Mouse (Mus musculus) lung, postnatal 0 days (tissue): Measurements from ENCODE around the gene Kcnn3. TPM values are rescaled to one million over a fixed set of nuclear protein-coding genes. Genes with fewer than 3 reads are reported as not detected.

ENCODE experiments used
- ATAC-seq: fragments of 200-750 bp; cut with Nextera tagmentation; 2 replicates; pipeline ENCODE4 v1.8.0; 2017; ENCODE audit warnings: moderate library complexity
- DNase-seq: peaks from one replicate; pipeline ENCODE4 v3.0.0-alpha.2; 2016; ENCODE audit warnings: low spot score
- H3K27ac ChIP-seq: fragments of 300-500 bp; sonication (generic); 2 replicates; pipeline ENCODE4 v1.5.1; 2014; ENCODE audit warnings: antibody characterized with exemption, mild to moderate bottlenecking, low read length, mixed read lengths
- H3K27me3 ChIP-seq: fragments of 300-500 bp; sonication (generic); replicated peaks from 2 replicates; pipeline ENCODE4 v1.6.1; 2014; ENCODE audit warnings: low read length, mixed read lengths; ENCODE audit not compliant: insufficient read depth
- H3K36me3 ChIP-seq: fragments of 300-500 bp; sonication (generic); 2 replicates; pipeline ENCODE4 v1.6.1; 2014; ENCODE audit warnings: low read length, mixed read lengths; ENCODE audit not compliant: insufficient read depth
- H3K4me1 ChIP-seq: fragments of 300-500 bp; sonication (generic); 2 replicates; pipeline ENCODE4 v1.6.1; 2014; ENCODE audit warnings: antibody characterized with exemption, low read depth, low read length, mixed read lengths; ENCODE audit not compliant: insufficient read depth
- H3K4me2 ChIP-seq: fragments of 300-500 bp; sonication (generic); replicated peaks from 2 replicates; pipeline ENCODE4 v1.6.1; 2014; ENCODE audit warnings: low read depth, mild to moderate bottlenecking, low read length, moderate library complexity, mixed read lengths
- H3K4me3 ChIP-seq: fragments of 300-500 bp; sonication (generic); 2 replicates; pipeline ENCODE4 v1.5.1; 2014; ENCODE audit warnings: low read depth, low read length
- H3K9ac ChIP-seq: fragments of 300-500 bp; sonication (generic); replicated peaks from 2 replicates; pipeline ENCODE4 v1.6.1; 2014; ENCODE audit warnings: low read depth, mild to moderate bottlenecking
- H3K9me3 ChIP-seq: fragments of 300-500 bp; sonication (generic); 2 replicates; pipeline ENCODE4 v1.6.1; 2016; ENCODE audit warnings: low read length, mixed read lengths
- CTCF ChIP-seq: IDR thresholded peaks from 2 replicates; pipeline ENCODE4 v1.5.1; 2016; ENCODE audit warnings: antibody characterized with exemption, mild to moderate bottlenecking
- EP300 ChIP-seq: IDR thresholded peaks from 2 replicates; pipeline ENCODE4 v1.6.1; 2016; ENCODE audit warnings: antibody characterized with exemption, mild to moderate bottlenecking, control low read depth
- WGBS: fragments of 180-500 bp; shearing (Covaris S2); extraction: QIAGEN DNeasy Blood & Tissue Kit; methylation state at CpG from one replicate; pipeline ENCODE4 v1.1.7; 2014; 5-methylcytosine and 5-hydroxymethylcytosine counted together
- polyA plus RNA-seq: library from polyadenylated mRNA; unstranded; fragments of >200 nt; fragmentation: Nextera tagmentation; extraction: Ambion mirVana; gene quantifications from 2 replicates; pipeline ENCODE4 v1.2.1, GENCODE M21; 2015

Kcnn3 gene
- polyA plus RNA-seq, 1 experiment from 2014 or later, result 1.0 TPM

GRCm38 (mm10) chr3:89484766-89485524, 35.0 kb upstream of the Kcnn3 start:
- peak; percentile 93 for ATAC-seq
- Histone ChIP-seq H3K9me3 (no peaks in the 10 kb centered on the region), H3K36me3 (no peaks in the 10 kb centered on the region), H3K27ac (0 out of 2 replicates have a peak overlapping the region, but pooled peaks have one; percentile 11), H3K4me2 (peak overlapping the region; percentile 31), H3K9ac (no peak overlapping the region), H3K4me3 (no peak overlapping the region), H3K4me1 (no peaks in the 10 kb centered on the region), H3K27me3 (no peaks in the 10 kb centered on the region)
- DNase-seq, result peak; percentile 85
- 11% methylated on average over 20 of the region's 24 CpGs for WGBS
- TF ChIP-seq CTCF (peak; percentile 99), EP300 (no peak; the same call in 1 of the 2 replicates)

GRCm38 (mm10) chr3:89486111-89486510, 33.9 kb upstream of the Kcnn3 start:
- no peak overlapping the region for H3K4me2 ChIP-seq
- H3K4me1 ChIP-seq, result no peaks in the 10 kb centered on the region
- no peaks in the 10 kb centered on the region for H3K27me3 ChIP-seq
- H3K4me3 ChIP-seq, result no peak overlapping the region
- ATAC-seq (no peak), DNase-seq (no peak)
- 72% methylated on average over 8 of the region's 8 CpGs for WGBS
- H3K9me3 ChIP-seq, result no peaks in the 10 kb centered on the region
- no peaks in the 10 kb centered on the region for H3K36me3 ChIP-seq
- H3K9ac ChIP-seq, result no peak overlapping the region
- TF ChIP-seq EP300 (no peak), CTCF (no peak)
- H3K27ac ChIP-seq, result no peak overlapping the region

- H3K9ac ChIP-seq, result no peak overlapping the region
- H3K36me3 ChIP-seq, result no peaks in the 10 kb centered on the region
- WGBS, result 51% methylated on average over 20 of the region's 20 CpGs
- H3K4me3 ChIP-seq, result no peak overlapping the region
- TF ChIP-seq EP300 (no peak), CTCF (no peak)
- no peak for ATAC-seq
- H3K27ac ChIP-seq, result no peak overlapping the region
- H3K9me3 ChIP-seq, result no peaks in the 10 kb centered on the region
- DNase-seq, result no peak
- H3K27me3 ChIP-seq, result no peaks in the 10 kb centered on the region
- no peaks in the 10 kb centered on the region for H3K4me1 ChIP-seq
- H3K4me2 ChIP-seq, result no peak overlapping the region
Observed at GRCm38 (mm10) chr3:89486916-89487702, 32.9 kb upstream of the Kcnn3 start.

DNA sequence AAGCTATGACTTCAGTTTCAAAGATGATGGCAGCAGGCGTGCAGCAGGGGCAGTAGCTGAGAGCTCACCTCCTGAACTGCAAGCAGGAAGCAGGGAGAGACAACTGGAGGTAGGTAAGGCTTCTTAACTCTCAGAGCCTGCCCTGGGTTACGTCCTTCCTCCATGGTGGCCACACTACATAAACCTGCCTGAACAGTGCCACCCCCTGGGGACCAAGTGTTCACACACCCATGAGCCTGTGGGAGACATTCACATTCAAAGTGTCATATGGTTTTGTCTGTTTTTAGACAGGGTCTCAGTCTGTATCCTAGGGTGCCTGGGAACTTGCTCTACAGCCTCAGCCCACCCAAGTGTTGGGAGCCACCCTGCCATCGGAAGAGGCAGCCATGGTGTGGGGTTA, 29.2 kb upstream of the Kcnn3 start:
- Histone ChIP-seq H3K9ac (no peak overlapping the region), H3K4me2 (no peak overlapping the region), H3K9me3 (no peaks in the 10 kb centered on the region), H3K4me3 (no peak overlapping the region), H3K36me3 (no peaks in the 10 kb centered on the region), H3K27ac (no peak overlapping the region), H3K4me1 (peaks cover 3% of the 10 kb centered on the region; the same call in 1 of the 2 replicates), H3K27me3 (no peaks in the 10 kb centered on the region)
- ATAC-seq, result no peak
- DNase-seq, result no peak
- WGBS, result 94% methylated on average over 3 of the region's 3 CpGs
- no peak for TF ChIP-seq EP300
- TF ChIP-seq CTCF, result peak; percentile 37

DNA sequence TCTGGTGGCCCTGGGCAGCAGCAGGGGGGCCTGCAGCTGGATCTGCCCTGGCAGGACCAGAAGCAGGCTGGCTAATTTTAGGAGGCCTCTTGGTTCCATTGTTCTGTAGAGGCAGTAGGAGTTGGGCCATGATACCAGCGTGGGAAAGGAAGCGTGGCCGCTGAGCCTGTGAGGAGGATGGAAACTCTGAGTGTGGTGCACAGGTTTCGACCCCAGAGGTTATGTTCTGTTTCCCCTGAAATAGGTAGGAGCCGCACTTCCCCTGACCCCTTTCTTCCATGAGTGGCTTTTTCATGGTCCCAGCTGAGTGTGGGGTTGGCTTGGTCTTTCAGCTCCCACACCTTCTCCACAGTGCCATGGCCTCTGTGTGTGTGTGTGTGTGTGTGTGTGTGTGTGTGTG, 28.4 kb upstream of the Kcnn3 start:
- H3K4me2 ChIP-seq, result no peak overlapping the region
- no peak overlapping the region for H3K9ac ChIP-seq
- no peak overlapping the region for H3K27ac ChIP-seq
- no peak for DNase-seq
- TF ChIP-seq EP300 (no peak), CTCF (no peak)
- no peak overlapping the region for H3K4me3 ChIP-seq
- peaks cover 3% of the 10 kb centered on the region; the same call in 1 of the 2 replicates for H3K4me1 ChIP-seq
- H3K36me3 ChIP-seq, result no peaks in the 10 kb centered on the region
- no peaks in the 10 kb centered on the region for H3K27me3 ChIP-seq
- WGBS, result 85% methylated on average over 5 of the region's 5 CpGs
- no peaks in the 10 kb centered on the region for H3K9me3 ChIP-seq
- ATAC-seq, result no peak

- no peak overlapping the region for H3K9ac ChIP-seq
- H3K27me3 ChIP-seq, result no peaks in the 10 kb centered on the region
- no peak for TF ChIP-seq CTCF
- TF ChIP-seq EP300, result peak; percentile 84
- WGBS, result 37% methylated on average over 8 of the region's 8 CpGs
- peak; percentile 79 for ATAC-seq
- H3K4me3 ChIP-seq, result no peak overlapping the region
- peaks cover 3% of the 10 kb centered on the region; the same call in 1 of the 2 replicates for H3K4me1 ChIP-seq
- peak; percentile 56 for DNase-seq
- no peaks in the 10 kb centered on the region for H3K36me3 ChIP-seq
- H3K27ac ChIP-seq, result no peak overlapping the region
- H3K4me2 ChIP-seq, result no peak overlapping the region
- H3K9me3 ChIP-seq, result no peaks in the 10 kb centered on the region
Observed at GRCm38 (mm10) chr3:89492701-89493151, 27.2 kb upstream of the Kcnn3 start.
